Mouse (Mus musculus): ENCODE data around the gene P2ry14. TPM values are rescaled to one million over a fixed set of nuclear protein-coding genes. Genes with fewer than 3 reads are reported as not detected.

P2ry14 gene
- 1.5 and 2.1 TPM in 2 replicates for polyA plus RNA-seq (2015; fragmentation: Nextera tagmentation; extraction: Ambion mirVana)

DNA sequence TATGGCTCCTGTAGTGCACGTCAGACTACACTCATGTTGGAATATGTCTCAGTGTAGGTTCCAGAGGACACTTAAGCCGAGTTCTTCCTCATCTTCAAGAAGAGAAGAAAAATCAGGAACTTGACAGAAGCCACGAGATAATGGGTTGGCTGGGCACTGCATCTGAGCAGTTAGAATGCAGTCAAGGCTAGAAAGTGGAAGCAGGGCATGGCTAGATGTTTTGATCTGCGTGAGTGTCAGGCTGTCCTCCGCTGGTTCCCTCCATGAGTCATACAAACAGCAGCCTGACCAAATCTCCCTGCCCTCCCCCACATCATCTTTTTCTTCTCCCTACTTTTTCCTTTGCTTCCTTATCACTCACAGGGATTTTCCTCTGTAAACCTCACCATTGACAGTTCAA is at the start of gene P2ry14:
Gene P2ry14 (minus strand): TSS at position 195 of the 400 bp plus-strand sequence.
- no peaks in the 10 kb centered on the region for H3K36me3 ChIP-seq
- no peak within 1 kb of the TSS for H3K4me2 ChIP-seq
- H3K4me1 ChIP-seq: no peaks in the 10 kb centered on the region
- no peaks in the 10 kb centered on the region for H3K9me3 ChIP-seq
- no peak within 1 kb of the TSS for H3K9ac ChIP-seq
- H3K27me3 ChIP-seq: no peaks in the 10 kb centered on the region
- WGBS: 83% methylated on average over 5 of the region's 5 CpGs
- H3K27ac ChIP-seq: no peak within 1 kb of the TSS
- no peak within 1 kb of the TSS for H3K4me3 ChIP-seq
- no peak for ATAC-seq (ENCODE audit: insufficient number of reproducible peaks, low FRiP score, low TSS enrichment, low read depth)

DNA sequence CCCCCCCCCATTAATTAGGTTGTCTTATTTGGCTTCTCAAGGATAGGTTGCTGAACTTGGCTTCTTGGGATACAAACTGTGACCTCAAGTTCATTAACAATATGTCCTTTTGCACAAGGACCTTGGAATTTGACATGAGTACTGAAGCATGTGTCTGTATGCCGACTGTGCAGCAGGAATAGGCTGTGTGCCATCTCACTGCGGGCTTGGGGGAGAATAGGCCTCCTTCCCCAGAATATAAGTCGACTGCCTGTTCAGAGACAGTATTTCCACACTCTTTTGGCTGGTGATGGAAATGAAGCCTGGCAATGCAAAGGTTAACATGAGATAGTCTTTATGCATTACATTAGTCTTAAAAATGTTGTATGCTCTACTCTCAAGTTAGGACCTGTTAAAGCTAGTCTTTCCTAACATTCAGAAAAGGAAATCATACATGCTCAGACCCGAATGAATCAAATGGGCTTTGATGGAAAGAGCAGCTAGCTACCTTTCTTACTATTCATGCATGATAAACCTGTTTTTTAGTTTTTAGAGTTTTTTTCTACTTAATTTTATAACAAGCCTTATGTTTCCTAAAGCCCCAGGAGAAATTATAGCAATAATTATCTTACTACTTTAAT is 44.0 kb upstream of the P2ry14 start:
- no peak for ATAC-seq (ENCODE audit: insufficient number of reproducible peaks, low FRiP score, low TSS enrichment, low read depth)
- Histone ChIP-seq H3K36me3 (no peaks in the 10 kb centered on the region), H3K4me2 (no peak overlapping the region), H3K9ac (no peak overlapping the region), H3K4me1 (no peaks in the 10 kb centered on the region), H3K4me3 (no peak overlapping the region), H3K9me3 (no peaks in the 10 kb centered on the region), H3K27me3 (no peaks in the 10 kb centered on the region), H3K27ac (peak overlapping the region; percentile 65)
- 64% methylated on average over 4 of the region's 4 CpGs for WGBS

- no peaks in the 10 kb centered on the region for H3K4me1 ChIP-seq
- no peaks in the 10 kb centered on the region for H3K27me3 ChIP-seq
- no peaks in the 10 kb centered on the region for H3K9me3 ChIP-seq
- ATAC-seq (ENCODE audit: insufficient number of reproducible peaks, low FRiP score, low TSS enrichment, low read depth): no peak
- no peak within 1 kb of the TSS for H3K9ac ChIP-seq
- H3K27ac ChIP-seq: peak within 1 kb of the TSS; percentile 51
- H3K36me3 ChIP-seq: no peaks in the 10 kb centered on the region
- 77% methylated on average over 7 of the region's 7 CpGs for WGBS
- peak within 1 kb of the TSS; percentile 14 for H3K4me3 ChIP-seq
- H3K4me2 ChIP-seq: no peak within 1 kb of the TSS
Observed at GRCm38 (mm10) chr3:59194938-59195337, 41.5 kb upstream of the P2ry14 start, which contains the start of gene Gpr87. Gpr87 (minus strand) TSS chr3:59195104.

- H3K9me3 ChIP-seq: no peaks in the 10 kb centered on the region
- WGBS: 77% methylated on average over 7 of the region's 7 CpGs
- no peaks in the 10 kb centered on the region for H3K4me1 ChIP-seq
- no peak overlapping the region for H3K4me2 ChIP-seq
- peak overlapping the region; percentile 51; the same call in 1 of the 2 replicates for H3K27ac ChIP-seq
- H3K36me3 ChIP-seq: no peaks in the 10 kb centered on the region
- peak overlapping the region; percentile 14 for H3K4me3 ChIP-seq
- no peak overlapping the region for H3K9ac ChIP-seq
- no peaks in the 10 kb centered on the region for H3K27me3 ChIP-seq
- no peak for ATAC-seq (ENCODE audit: insufficient number of reproducible peaks, low FRiP score, low TSS enrichment, low read depth)
Observed at GRCm38 (mm10) chr3:59194099-59194498, 40.7 kb upstream of the P2ry14 start.

DNA sequence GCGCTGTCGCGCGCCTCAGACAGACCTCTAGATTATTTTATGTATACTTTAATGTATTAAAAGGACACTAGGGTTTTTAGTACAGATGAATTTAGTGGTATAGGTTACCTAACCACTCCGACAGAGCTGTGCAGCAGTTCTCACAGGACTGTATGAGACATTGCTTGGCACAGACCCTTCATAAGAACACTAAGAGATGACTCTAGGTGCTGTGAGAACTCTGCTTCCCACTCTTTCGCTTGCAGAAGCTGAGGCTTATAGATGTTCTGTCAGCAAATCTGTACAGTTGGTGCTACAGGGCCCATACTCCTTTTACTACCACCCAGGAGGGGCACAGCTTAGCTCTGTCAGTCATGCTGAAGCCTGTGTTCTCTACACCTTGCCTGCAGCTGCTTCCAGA is 38.3 kb upstream of the P2ry14 start:
- H3K4me3 ChIP-seq: no peak overlapping the region
- H3K27ac ChIP-seq: no peak overlapping the region
- H3K4me2 ChIP-seq: no peak overlapping the region
- no peaks in the 10 kb centered on the region for H3K27me3 ChIP-seq
- no peaks in the 10 kb centered on the region for H3K9me3 ChIP-seq
- WGBS: 91% methylated on average over 6 of the region's 6 CpGs
- no peaks in the 10 kb centered on the region for H3K4me1 ChIP-seq
- H3K9ac ChIP-seq: no peak overlapping the region
- no peaks in the 10 kb centered on the region for H3K36me3 ChIP-seq
- no peak for ATAC-seq (ENCODE audit: insufficient number of reproducible peaks, low FRiP score, low TSS enrichment, low read depth)

DNA sequence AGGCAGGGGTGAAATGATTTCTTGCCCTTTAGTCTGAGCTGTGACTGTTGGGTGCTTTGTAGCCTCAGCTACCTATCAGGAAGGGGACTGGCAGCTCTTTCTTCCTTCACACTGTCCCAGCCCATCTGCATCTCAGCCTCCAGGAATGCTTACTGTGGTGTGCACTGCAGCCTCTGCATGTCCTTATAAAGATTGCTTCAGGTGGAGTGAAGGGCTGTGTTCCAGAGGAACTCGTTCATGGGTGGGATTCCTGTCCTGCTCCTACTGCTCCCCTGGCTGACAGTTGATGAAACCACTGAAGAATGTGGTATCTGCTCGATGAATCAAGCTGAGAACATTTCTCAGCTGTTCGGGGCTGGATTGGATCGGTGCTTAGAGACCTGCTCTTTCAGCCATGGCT is 33.9 kb upstream of the P2ry14 start:
- H3K9ac ChIP-seq: no peak overlapping the region
- H3K4me2 ChIP-seq: no peak overlapping the region
- no peaks in the 10 kb centered on the region for H3K36me3 ChIP-seq
- H3K27me3 ChIP-seq: no peaks in the 10 kb centered on the region
- H3K9me3 ChIP-seq: no peaks in the 10 kb centered on the region
- no peaks in the 10 kb centered on the region for H3K4me1 ChIP-seq
- WGBS: 73% methylated on average over 4 of the region's 4 CpGs
- no peak overlapping the region for H3K27ac ChIP-seq
- no peak for ATAC-seq (ENCODE audit: insufficient number of reproducible peaks, low FRiP score, low TSS enrichment, low read depth)
- H3K4me3 ChIP-seq: no peak overlapping the region

DNA sequence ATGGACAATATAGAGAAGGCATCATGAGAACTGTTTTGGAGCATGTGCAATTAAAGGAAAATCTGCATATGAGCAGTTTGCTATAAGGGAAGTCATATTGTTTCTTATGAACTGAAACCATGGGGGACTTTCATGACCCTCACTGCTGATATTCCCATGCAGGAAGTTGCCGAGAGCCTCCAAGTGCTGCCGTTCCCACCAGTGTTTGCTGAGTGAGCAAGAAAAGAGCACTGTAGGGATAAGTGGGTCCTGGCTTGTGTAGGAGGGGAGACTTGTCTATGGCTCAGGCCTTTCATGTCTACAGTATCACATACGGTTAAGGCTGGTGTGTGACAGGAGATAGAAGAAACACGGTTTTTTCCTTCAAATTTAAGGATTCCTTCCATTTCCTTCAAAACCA is 32.2 kb upstream of the P2ry14 start:
- no peaks in the 10 kb centered on the region for H3K36me3 ChIP-seq
- ATAC-seq (ENCODE audit: insufficient number of reproducible peaks, low FRiP score, low TSS enrichment, low read depth): no peak
- H3K9ac ChIP-seq: no peak overlapping the region
- H3K27ac ChIP-seq: no peak overlapping the region
- no peaks in the 10 kb centered on the region for H3K27me3 ChIP-seq
- no peak overlapping the region for H3K4me3 ChIP-seq
- H3K4me2 ChIP-seq: no peak overlapping the region
- no peaks in the 10 kb centered on the region for H3K9me3 ChIP-seq
- 85% methylated on average over 4 of the region's 4 CpGs for WGBS
- no peaks in the 10 kb centered on the region for H3K4me1 ChIP-seq

DNA sequence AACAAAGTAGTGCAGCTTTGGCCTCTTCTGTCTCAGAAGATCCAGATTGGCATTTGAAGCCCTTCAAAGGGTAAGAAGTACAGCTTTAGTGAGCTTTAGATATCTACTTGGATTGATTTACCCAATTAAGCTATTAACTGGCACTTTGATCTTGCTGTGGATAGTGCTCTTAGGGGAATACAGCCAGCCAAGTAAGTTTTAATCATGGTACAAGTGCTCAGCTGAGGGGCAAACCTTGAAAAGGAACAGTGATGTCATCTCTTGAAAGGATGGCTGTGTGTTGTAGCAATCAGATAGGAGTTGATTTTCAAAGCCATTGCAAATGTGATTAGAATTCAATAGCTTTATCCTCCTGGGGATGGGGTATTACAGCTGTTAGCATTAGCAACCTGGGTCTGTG is 28.7 kb upstream of the P2ry14 start:
- no peaks in the 10 kb centered on the region for H3K27me3 ChIP-seq
- H3K4me2 ChIP-seq: no peak overlapping the region
- H3K27ac ChIP-seq: no peak overlapping the region
- no peak overlapping the region for H3K4me3 ChIP-seq
- H3K9me3 ChIP-seq: no peaks in the 10 kb centered on the region
- H3K4me1 ChIP-seq: no peaks in the 10 kb centered on the region
- no peaks in the 10 kb centered on the region for H3K36me3 ChIP-seq
- no peak overlapping the region for H3K9ac ChIP-seq
- no peak for ATAC-seq (ENCODE audit: insufficient number of reproducible peaks, low FRiP score, low TSS enrichment, low read depth)

DNA sequence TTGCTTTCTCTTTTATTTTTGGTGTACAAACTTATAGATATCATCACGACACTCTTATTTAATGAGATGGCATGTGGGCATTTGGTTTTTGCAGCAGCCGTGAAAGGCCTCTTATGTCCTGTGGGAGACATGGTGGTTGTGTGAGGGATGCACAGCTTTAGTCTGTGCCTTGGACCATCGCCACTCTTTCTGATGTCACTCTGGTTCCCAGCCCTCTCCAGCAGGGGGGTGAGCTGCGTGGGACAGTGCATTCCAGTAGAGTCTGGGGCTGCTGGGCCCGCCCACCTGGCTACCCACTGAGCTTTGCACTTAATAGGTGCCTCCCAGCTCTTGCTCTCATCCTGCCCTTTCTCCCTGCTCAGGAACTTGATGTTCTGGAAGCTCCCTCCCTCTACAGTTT is 27.7 kb upstream of the P2ry14 start:
- no peak overlapping the region for H3K4me2 ChIP-seq
- H3K4me1 ChIP-seq: no peaks in the 10 kb centered on the region
- H3K4me3 ChIP-seq: no peak overlapping the region
- H3K27me3 ChIP-seq: no peaks in the 10 kb centered on the region
- 59% methylated on average over 5 of the region's 5 CpGs for WGBS
- no peaks in the 10 kb centered on the region for H3K36me3 ChIP-seq
- no peak overlapping the region for H3K9ac ChIP-seq
- H3K9me3 ChIP-seq: no peaks in the 10 kb centered on the region
- ATAC-seq (ENCODE audit: insufficient number of reproducible peaks, low FRiP score, low TSS enrichment, low read depth): no peak; the same call in 1 of the 2 replicates
- no peak overlapping the region for H3K27ac ChIP-seq

DNA sequence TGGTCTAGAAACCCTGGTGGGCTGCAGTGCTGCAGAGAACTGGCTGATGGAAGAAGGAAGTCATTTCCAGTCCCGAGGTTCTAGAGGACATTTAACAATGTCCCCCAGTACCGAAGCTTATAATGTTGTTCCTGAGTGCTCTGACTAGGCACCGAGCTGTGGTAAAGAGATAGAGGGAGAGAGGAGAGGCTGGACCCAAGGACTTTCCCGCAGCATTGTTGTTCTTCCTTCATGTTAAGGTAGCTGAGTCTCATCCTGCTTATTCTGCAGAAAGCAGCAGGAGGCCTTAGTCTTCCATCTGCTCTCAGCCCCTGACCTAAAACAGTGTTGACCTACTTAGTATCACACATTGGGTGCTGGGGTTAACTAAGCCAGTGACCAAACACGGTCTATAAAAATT is 23.5 kb upstream of the P2ry14 start:
- Histone ChIP-seq H3K27ac (no peak overlapping the region), H3K9ac (no peak overlapping the region), H3K9me3 (no peaks in the 10 kb centered on the region), H3K4me1 (no peaks in the 10 kb centered on the region), H3K36me3 (no peaks in the 10 kb centered on the region), H3K4me2 (no peak overlapping the region), H3K27me3 (no peaks in the 10 kb centered on the region), H3K4me3 (no peak overlapping the region)
- 69% methylated on average over 5 of the region's 5 CpGs for WGBS
- ATAC-seq (ENCODE audit: insufficient number of reproducible peaks, low FRiP score, low TSS enrichment, low read depth): no peak

DNA sequence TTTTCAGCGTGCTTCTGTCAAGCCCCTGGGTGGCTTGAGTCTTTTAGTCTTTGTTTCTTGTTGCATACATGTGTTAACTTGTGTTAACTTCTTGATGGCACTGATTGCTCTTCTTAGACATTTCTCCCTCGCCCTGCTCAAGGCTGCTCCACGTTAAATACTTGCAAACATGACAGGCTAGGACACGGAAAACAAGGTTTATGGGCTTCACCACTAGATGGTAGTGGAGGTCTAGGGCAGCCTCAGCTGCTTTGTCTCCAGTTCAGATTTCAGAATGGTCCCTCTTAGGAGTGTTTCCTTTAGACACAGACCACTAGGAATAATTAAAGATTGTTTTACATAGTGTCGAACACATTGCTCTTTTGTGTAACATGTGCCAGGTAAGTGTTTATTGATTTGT is 21.8 kb upstream of the P2ry14 start:
- H3K9ac ChIP-seq: no peak overlapping the region
- WGBS: 25% methylated on average over 5 of the region's 5 CpGs
- no peak for ATAC-seq (ENCODE audit: insufficient number of reproducible peaks, low FRiP score, low TSS enrichment, low read depth)
- no peak overlapping the region for H3K4me2 ChIP-seq
- H3K36me3 ChIP-seq: no peaks in the 10 kb centered on the region
- no peaks in the 10 kb centered on the region for H3K4me1 ChIP-seq
- H3K4me3 ChIP-seq: no peak overlapping the region
- no peaks in the 10 kb centered on the region for H3K9me3 ChIP-seq
- no peaks in the 10 kb centered on the region for H3K27me3 ChIP-seq
- no peak overlapping the region for H3K27ac ChIP-seq

- no peak for ATAC-seq (ENCODE audit: insufficient number of reproducible peaks, low FRiP score, low TSS enrichment, low read depth)
- Histone ChIP-seq H3K4me1 (no peaks in the 10 kb centered on the region), H3K27ac (no peak overlapping the region), H3K4me3 (no peak overlapping the region), H3K4me2 (no peak overlapping the region), H3K36me3 (no peaks in the 10 kb centered on the region), H3K27me3 (no peaks in the 10 kb centered on the region), H3K9me3 (no peaks in the 10 kb centered on the region), H3K9ac (no peak overlapping the region)
- WGBS: 75% methylated on average over 6 of the region's 6 CpGs
Observed at GRCm38 (mm10) chr3:59174426-59175154, 21.2 kb upstream of the P2ry14 start.

Measured in limb, embryonic 15.5 days (tissue).